Mouse (Mus musculus) stomach, embryonic 15.5 days (tissue): Measurements from ENCODE around the gene Mettl9. TPM values are rescaled to one million over a fixed set of nuclear protein-coding genes. Genes with fewer than 3 reads are reported as not detected.
A peak's percentile ranks its signal among the peaks of the same experiment; 100 is the strongest.

Experiments used
- ATAC-seq: fragments of 200-750 bp; cut with Nextera tagmentation; 2 replicates; pipeline ENCODE4 v1.8.0; 2017; ENCODE audit warnings: low read depth, moderate number of reproducible peaks, moderate TSS enrichment; ENCODE audit not compliant: insufficient read depth, low FRiP score
- H3K27ac ChIP-seq: fragments of 300-500 bp; sonication (generic); 2 replicates; pipeline ENCODE4 v1.5.1; 2015; ENCODE audit warnings: mild to moderate bottlenecking, inconsistent platforms
- H3K27me3 ChIP-seq: fragments of 300-500 bp; sonication (generic); replicated peaks from 2 replicates; pipeline ENCODE4 v1.6.1; 2015; ENCODE audit warnings: inconsistent platforms
- H3K36me3 ChIP-seq: fragments of 300-500 bp; sonication (generic); 2 replicates; pipeline ENCODE4 v1.6.1; 2015; ENCODE audit warnings: inconsistent platforms
- H3K4me1 ChIP-seq: fragments of 300-500 bp; sonication (generic); 2 replicates; pipeline ENCODE4 v1.6.1; 2015; ENCODE audit warnings: inconsistent platforms
- H3K4me2 ChIP-seq: fragments of 300-500 bp; sonication (generic); 2 replicates; pipeline ENCODE4 v1.6.1; 2015; ENCODE audit warnings: mild to moderate bottlenecking, inconsistent platforms
- H3K4me3 ChIP-seq: fragments of 300-500 bp; sonication (generic); replicated peaks from 2 replicates; pipeline ENCODE4 v1.5.1; 2015; ENCODE audit warnings: inconsistent platforms
- H3K9ac ChIP-seq: fragments of 300-500 bp; sonication (generic); 2 replicates; pipeline ENCODE4 v1.6.1; 2015; ENCODE audit warnings: inconsistent platforms
- H3K9me3 ChIP-seq: fragments of 300-500 bp; sonication (generic); 2 replicates; pipeline ENCODE4 v1.6.1; 2016; ENCODE audit warnings: inconsistent platforms
- WGBS: fragments of 180-500 bp; shearing (Covaris S2); methylation state at CpG from one replicate; pipeline ENCODE4 v1.1.7; 2015; 5-methylcytosine and 5-hydroxymethylcytosine counted together
- polyA plus RNA-seq: library from polyadenylated mRNA; unstranded; fragments of >200 nt; fragmentation: Nextera tagmentation; extraction: Ambion mirVana; gene quantifications from 2 replicates; pipeline ENCODE4 v1.2.1, GENCODE M21; 2015

Gene Mettl9
- 139 and 149 TPM in 2 replicates for polyA plus RNA-seq

- Histone ChIP-seq H3K27ac (peak within 1 kb of the TSS; percentile 97), H3K9ac (peak within 1 kb of the TSS; percentile 99), H3K9me3 (no peaks in the 10 kb centered on the region), H3K4me1 (peaks cover 7% of the 10 kb centered on the region; the same call in 1 of the 2 replicates), H3K4me2 (peak within 1 kb of the TSS; percentile 70), H3K27me3 (no peaks in the 10 kb centered on the region), H3K4me3 (peak within 1 kb of the TSS; percentile 99), H3K36me3 (no peaks in the 10 kb centered on the region)
- ATAC-seq: peak; percentile 97
- 2% methylated on average over 42 of the region's 43 CpGs for WGBS
Measured at GRCm38 (mm10) chr7:121033856-121034652, at the start of gene Mettl9. Gene Mettl9 (plus strand): TSS chr7:121034445.

DNA sequence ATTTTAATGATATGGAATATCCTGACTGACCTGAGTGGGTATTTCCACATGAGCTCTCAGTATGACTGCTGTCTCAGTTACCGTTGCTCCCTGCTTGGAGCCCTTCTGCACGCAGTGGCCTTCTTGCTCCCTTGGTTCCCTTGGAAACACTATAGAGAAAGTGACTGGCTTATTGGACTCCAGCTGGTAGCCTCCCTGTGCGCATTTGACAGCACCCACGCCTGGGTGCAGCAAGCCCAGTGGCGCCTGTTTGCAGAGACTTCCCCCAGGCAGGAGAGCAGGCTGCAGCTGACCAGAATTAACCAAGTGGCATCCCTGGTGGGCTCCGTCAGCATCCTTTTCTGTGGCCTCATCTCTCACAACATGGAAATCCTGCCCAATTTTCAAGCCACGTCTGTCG is 43.1 kb upstream of the Mettl9 start:
- Histone ChIP-seq H3K36me3 (no peaks in the 10 kb centered on the region), H3K4me1 (no peaks in the 10 kb centered on the region), H3K4me3 (no peak overlapping the region), H3K4me2 (no peak overlapping the region), H3K27me3 (no peaks in the 10 kb centered on the region), H3K9me3 (no peaks in the 10 kb centered on the region), H3K9ac (no peak overlapping the region), H3K27ac (no peak overlapping the region)
- WGBS: 80% methylated on average over 8 of the region's 8 CpGs
- ATAC-seq: no peak

DNA sequence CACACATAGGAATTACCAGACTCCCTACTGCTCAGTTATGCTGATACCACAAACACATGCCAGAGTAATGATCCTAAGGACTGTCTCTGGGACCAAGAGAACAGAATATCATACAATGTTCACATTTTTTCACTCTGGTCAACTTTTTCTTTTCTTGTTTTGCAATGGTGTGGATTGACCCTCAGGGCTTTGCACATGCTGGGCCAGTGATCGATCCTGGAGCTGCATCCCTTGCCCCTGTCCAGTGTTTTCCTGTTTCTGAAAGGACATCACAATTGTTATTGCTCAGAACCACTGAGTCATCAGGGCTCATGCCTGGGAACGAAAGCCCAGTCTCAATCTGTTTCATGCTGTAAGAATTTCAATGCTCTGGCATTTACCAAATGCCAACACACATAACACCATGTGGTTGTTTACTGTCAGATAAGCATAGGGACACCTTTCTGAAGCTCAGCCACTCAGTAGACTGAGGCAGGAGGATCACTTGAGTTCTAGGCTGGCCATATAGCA is 35.2 kb upstream of the Mettl9 start:
- ATAC-seq: no peak
- Histone ChIP-seq H3K27ac (no peak overlapping the region), H3K27me3 (no peaks in the 10 kb centered on the region), H3K4me3 (no peak overlapping the region), H3K9ac (no peak overlapping the region), H3K9me3 (no peaks in the 10 kb centered on the region), H3K4me2 (no peak overlapping the region), H3K4me1 (no peaks in the 10 kb centered on the region), H3K36me3 (no peaks in the 10 kb centered on the region)
- WGBS: 71% methylated on average over 2 of the region's 2 CpGs

- 57% methylated on average over 3 of the region's 3 CpGs for WGBS
- ATAC-seq: no peak
- no peaks in the 10 kb centered on the region for H3K27me3 ChIP-seq
- no peak overlapping the region for H3K4me3 ChIP-seq
- H3K4me2 ChIP-seq: no peak overlapping the region
- H3K9ac ChIP-seq: no peak overlapping the region
- H3K9me3 ChIP-seq: no peaks in the 10 kb centered on the region
- no peak overlapping the region for H3K27ac ChIP-seq
- no peaks in the 10 kb centered on the region for H3K36me3 ChIP-seq
- no peaks in the 10 kb centered on the region for H3K4me1 ChIP-seq
Measured at GRCm38 (mm10) chr7:121000065-121000822, 34.0 kb upstream of the Mettl9 start.

- Histone ChIP-seq H3K4me1 (no peaks in the 10 kb centered on the region), H3K4me2 (no peak overlapping the region), H3K27ac (no peak overlapping the region), H3K9ac (no peak overlapping the region), H3K9me3 (no peaks in the 10 kb centered on the region), H3K27me3 (no peaks in the 10 kb centered on the region), H3K4me3 (no peak overlapping the region), H3K36me3 (no peaks in the 10 kb centered on the region)
- no peak for ATAC-seq
- WGBS: 83% methylated on average over 3 of the region's 3 CpGs
Measured at GRCm38 (mm10) chr7:121001879-121002278, 32.4 kb upstream of the Mettl9 start.

DNA sequence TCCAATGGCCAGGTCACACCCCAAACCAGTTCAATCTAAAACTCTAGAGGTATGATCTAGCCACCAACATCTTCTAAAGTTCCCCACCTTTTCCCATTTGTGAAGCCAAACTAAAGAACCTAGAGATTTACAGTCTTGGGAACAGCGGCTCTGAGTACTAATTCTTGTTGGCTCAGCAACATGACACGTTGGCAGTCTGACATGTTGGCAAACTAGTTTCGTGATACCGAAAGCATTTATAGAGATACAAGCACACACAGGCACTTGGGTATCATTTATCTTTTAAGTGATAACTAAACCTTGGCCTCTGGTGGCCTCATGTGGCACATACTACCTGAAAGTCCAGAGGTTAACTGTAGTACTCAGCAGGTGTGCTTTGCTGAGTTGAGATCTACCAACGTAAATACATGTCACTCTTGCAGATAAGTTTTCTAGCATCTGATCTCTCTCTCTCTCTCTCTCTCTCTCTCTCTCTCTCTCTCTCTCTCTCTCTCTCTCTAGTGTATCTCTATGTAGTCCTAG is 31.8 kb upstream of the Mettl9 start:
- Histone ChIP-seq H3K9me3 (no peaks in the 10 kb centered on the region), H3K9ac (no peak overlapping the region), H3K4me3 (no peak overlapping the region), H3K4me1 (no peaks in the 10 kb centered on the region), H3K4me2 (no peak overlapping the region), H3K27me3 (no peaks in the 10 kb centered on the region), H3K36me3 (no peaks in the 10 kb centered on the region), H3K27ac (no peak overlapping the region)
- no peak for ATAC-seq
- WGBS: 67% methylated on average over 5 of the region's 5 CpGs

GRCm38 (mm10) chr7:121003793-121004418 is 30.3 kb upstream of the Mettl9 start:
- H3K36me3 ChIP-seq: no peaks in the 10 kb centered on the region

GRCm38 (mm10) chr7:121011794-121012689 is 22.2 kb upstream of the Mettl9 start:
- no peak overlapping the region for H3K27ac ChIP-seq
- no peak for ATAC-seq
- WGBS: 64% methylated on average over 10 of the region's 10 CpGs
- H3K4me1 ChIP-seq: no peaks in the 10 kb centered on the region
- no peaks in the 10 kb centered on the region for H3K36me3 ChIP-seq
- no peak overlapping the region for H3K4me2 ChIP-seq
- H3K9ac ChIP-seq: no peak overlapping the region
- no peaks in the 10 kb centered on the region for H3K9me3 ChIP-seq
- no peaks in the 10 kb centered on the region for H3K27me3 ChIP-seq
- no peak overlapping the region for H3K4me3 ChIP-seq

More at GRCm38 (mm10) chr7:121003793-121004418, 30.3 kb upstream of the Mettl9 start:
- no peak overlapping the region for H3K9ac ChIP-seq
- 73% methylated on average over 4 of the region's 4 CpGs for WGBS
- H3K4me2 ChIP-seq: no peak overlapping the region
- no peaks in the 10 kb centered on the region for H3K9me3 ChIP-seq
- no peak overlapping the region for H3K27ac ChIP-seq
- H3K27me3 ChIP-seq: no peaks in the 10 kb centered on the region
- H3K4me3 ChIP-seq: no peak overlapping the region
- H3K4me1 ChIP-seq: no peaks in the 10 kb centered on the region
- ATAC-seq: no peak

GRCm38 (mm10) chr7:121014486-121014885 is 19.8 kb upstream of the Mettl9 start:
- Histone ChIP-seq H3K4me2 (no peak overlapping the region), H3K9ac (no peak overlapping the region), H3K27me3 (no peaks in the 10 kb centered on the region), H3K4me3 (no peak overlapping the region), H3K27ac (no peak overlapping the region), H3K4me1 (no peaks in the 10 kb centered on the region), H3K36me3 (no peaks in the 10 kb centered on the region), H3K9me3 (no peaks in the 10 kb centered on the region)
- ATAC-seq: no peak
- 75% methylated on average over 10 of the region's 10 CpGs for WGBS

DNA sequence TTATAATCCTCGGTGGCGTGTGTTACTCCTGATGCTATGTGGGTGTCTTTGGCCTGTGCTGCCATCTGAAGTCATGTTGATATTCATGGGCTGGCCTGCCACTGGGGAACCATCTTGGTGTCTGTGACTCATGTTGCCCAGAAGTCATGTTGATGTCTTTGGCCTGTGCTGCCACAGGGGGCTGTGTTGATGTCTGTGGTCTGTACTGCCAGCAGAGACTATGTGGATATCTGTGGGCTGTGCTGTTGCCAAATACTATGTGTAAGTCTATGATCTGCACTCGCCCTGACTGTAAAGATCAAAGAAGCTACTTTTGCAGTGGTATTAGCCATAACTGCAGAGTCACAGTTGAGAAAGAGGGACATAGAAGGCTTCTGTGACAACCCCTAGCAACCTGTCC is 15.5 kb upstream of the Mettl9 start:
- Histone ChIP-seq H3K4me3 (no peak overlapping the region), H3K9me3 (no peaks in the 10 kb centered on the region), H3K4me2 (no peak overlapping the region), H3K4me1 (no peaks in the 10 kb centered on the region), H3K27me3 (no peaks in the 10 kb centered on the region), H3K36me3 (no peaks in the 10 kb centered on the region), H3K9ac (no peak overlapping the region), H3K27ac (no peak overlapping the region)
- ATAC-seq: no peak
- 83% methylated on average over 3 of the region's 3 CpGs for WGBS

- Histone ChIP-seq H3K36me3 (no peaks in the 10 kb centered on the region), H3K4me2 (no peak overlapping the region), H3K9me3 (no peaks in the 10 kb centered on the region), H3K27me3 (no peaks in the 10 kb centered on the region), H3K27ac (no peak overlapping the region), H3K4me3 (no peak overlapping the region), H3K9ac (no peak overlapping the region), H3K4me1 (no peaks in the 10 kb centered on the region)
- no peak for ATAC-seq
- WGBS: 34% methylated on average over 8 of the region's 8 CpGs
Measured at GRCm38 (mm10) chr7:121020277-121020676, 14.0 kb upstream of the Mettl9 start.
